Mouse (Mus musculus) testis, adult 2 months (tissue): ENCODE results near the gene Cd37. TPM values are rescaled to one million over a fixed set of nuclear protein-coding genes. Genes with fewer than 3 reads are reported as not detected.

Source experiments
- H3K27ac ChIP-seq: fragments of 200-500 bp; 2 replicates; pipeline ENCODE4 v1.5.1; 2012; ENCODE audit warnings: low read depth, low read length; ENCODE audit not compliant: control insufficient read depth, insufficient read depth
- H3K27me3 ChIP-seq: fragments of 200-500 bp; 2 replicates; pipeline ENCODE4 v1.6.1; 2012; ENCODE audit warnings: mild to moderate bottlenecking, low read length, moderate library complexity; ENCODE audit not compliant: control insufficient read depth, insufficient read depth
- H3K36me3 ChIP-seq: fragments of 200-500 bp; 2 replicates; pipeline ENCODE4 v1.6.1; 2012; ENCODE audit warnings: mild to moderate bottlenecking, low read length; ENCODE audit not compliant: control insufficient read depth, insufficient read depth
- H3K4me1 ChIP-seq: fragments of 200-500 bp; 2 replicates; pipeline ENCODE4 v1.6.1; 2012; ENCODE audit warnings: low read length; ENCODE audit not compliant: control insufficient read depth, insufficient read depth
- H3K4me3 ChIP-seq: fragments of 200-500 bp; 2 replicates; pipeline ENCODE4 v1.5.1; 2012; ENCODE audit warnings: low read depth, mild to moderate bottlenecking, low read length, moderate library complexity, mixed read lengths; ENCODE audit not compliant: control insufficient read depth
- CTCF ChIP-seq: fragments of 200-500 bp; IDR thresholded peaks from 2 replicates; pipeline ENCODE4 v1.5.1; 2012; ENCODE audit warnings: low read depth, mild to moderate bottlenecking, inconsistent platforms, low read length, moderate library complexity; ENCODE audit not compliant: control insufficient read depth, insufficient read depth, insufficient replicate concordance
- POLR2A ChIP-seq: fragments of 200-500 bp; IDR thresholded peaks from 2 replicates; pipeline ENCODE4 v1.6.1; 2012; ENCODE audit warnings: low read depth, mild to moderate bottlenecking, inconsistent platforms, low read length, moderate library complexity; ENCODE audit not compliant: control insufficient read depth
- polyA plus RNA-seq: library from polyadenylated mRNA; depleted of rRNA; stranded (reverse); fragments of >200 nt; gene quantifications from 2 replicates; pipeline ENCODE4 v1.2.3, GENCODE M21; 2012; rRNA removed

Gene Cd37
- polyA plus RNA-seq, 1 experiment, result 87.4 TPM

DNA sequence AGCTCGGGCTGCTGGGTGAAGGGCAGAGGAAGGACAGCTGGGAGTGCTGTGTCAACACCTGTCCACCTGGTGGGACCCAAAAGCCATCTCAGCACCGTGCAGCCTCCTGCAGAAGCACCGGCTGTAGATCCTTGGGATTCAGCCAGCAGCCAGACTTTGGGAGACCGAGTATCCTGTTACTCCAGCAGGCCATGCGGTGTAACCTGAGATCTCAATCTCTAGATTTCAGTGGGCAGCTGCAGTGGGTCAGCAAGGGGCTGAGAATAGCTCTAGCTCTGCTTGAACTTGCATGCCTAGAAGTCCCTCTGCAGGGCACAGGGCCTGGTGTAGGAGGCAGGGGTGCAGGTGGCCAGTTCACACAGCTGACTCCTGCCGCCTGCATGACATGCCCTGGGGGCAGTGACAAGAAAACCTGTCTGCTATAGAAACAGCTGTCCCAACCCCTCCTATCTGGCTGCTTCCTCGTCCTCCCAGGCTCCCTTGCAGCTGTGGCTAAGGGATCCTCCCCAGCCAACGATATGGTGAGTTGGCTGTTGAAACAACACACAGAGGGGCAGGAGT, 47.0 kb downstream of the Cd37 start:
- Histone ChIP-seq H3K27ac (no peak overlapping the region), H3K27me3 (no peaks in the 10 kb centered on the region), H3K4me3 (no peak overlapping the region), H3K36me3 (peaks cover 3% of the 10 kb centered on the region), H3K4me1 (0 out of 2 replicates have a peak, but pooled peaks cover 2% of the 10 kb centered on the region)
- TF ChIP-seq CTCF (no peak), POLR2A (no peak)

DNA sequence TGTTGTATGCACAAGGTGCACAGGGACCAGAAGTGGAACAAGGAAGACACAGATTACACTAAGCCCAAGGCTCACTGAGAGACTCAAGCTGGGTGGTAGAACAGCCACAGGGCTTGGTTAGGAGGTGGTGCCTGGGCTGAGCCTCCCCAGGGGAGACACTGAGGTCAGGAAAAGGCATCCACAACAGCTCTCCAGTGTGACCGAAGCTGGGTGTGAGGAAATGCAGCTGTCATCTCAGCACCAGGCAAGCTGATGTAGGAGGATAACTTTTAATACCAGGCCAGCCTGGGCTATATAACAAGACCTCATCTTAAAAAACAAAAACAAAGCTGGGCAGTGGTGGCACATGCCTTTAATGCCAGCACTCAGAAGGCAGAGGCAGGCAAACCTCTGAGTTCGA, 47.8 kb downstream of the Cd37 start:
- H3K36me3 ChIP-seq, result peaks cover 3% of the 10 kb centered on the region
- H3K4me3 ChIP-seq, result no peak overlapping the region
- no peaks in the 10 kb centered on the region for H3K27me3 ChIP-seq
- 0 out of 2 replicates have a peak, but pooled peaks cover 2% of the 10 kb centered on the region for H3K4me1 ChIP-seq
- TF ChIP-seq CTCF (no peak), POLR2A (no peak)
- H3K27ac ChIP-seq, result no peak overlapping the region

DNA sequence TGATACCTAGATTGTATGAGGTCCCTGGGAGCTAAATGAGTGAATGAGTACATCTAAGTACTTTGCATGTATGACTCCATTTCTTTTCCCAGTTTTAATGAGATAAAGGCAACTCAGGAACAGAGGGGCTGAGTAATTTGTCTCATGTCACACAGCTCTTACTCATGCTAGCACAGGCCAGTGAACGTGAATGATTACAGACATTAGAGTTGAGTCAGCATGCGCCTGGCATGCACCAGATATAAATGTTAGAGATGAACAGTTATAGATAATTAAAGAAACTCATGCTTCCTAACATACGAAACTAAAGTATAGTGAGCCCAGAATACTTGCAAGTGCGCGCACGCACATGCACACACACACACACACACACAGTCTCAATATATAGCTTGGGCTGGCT, 48.7 kb downstream of the Cd37 start:
- H3K4me3 ChIP-seq, result no peak overlapping the region
- no peaks in the 10 kb centered on the region for H3K27me3 ChIP-seq
- no peak overlapping the region for H3K27ac ChIP-seq
- H3K4me1 ChIP-seq, result 0 out of 2 replicates have a peak, but pooled peaks cover 2% of the 10 kb centered on the region
- no peak for TF ChIP-seq CTCF
- no peak for TF ChIP-seq POLR2A
- peaks cover 3% of the 10 kb centered on the region for H3K36me3 ChIP-seq

DNA sequence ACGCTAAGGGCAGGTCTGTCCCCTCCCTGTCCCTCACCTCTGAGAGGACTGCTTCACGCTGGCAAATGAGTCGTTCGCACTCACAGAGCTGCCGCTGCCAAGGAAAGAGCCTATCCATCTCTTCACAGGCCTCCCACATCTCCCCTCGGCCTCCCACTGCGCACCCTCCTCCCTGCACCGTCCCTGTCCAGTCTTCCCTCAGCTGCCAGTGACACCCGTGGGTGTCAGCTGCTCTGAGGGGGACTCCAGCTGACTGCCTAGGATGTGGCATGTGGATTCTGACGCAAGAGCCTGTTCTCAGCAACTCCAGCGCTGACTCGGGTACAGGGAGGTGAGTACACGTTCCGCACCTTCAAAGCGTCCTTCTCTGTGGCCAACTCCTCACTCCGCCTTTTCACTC, 49.3 kb downstream of the Cd37 start:
- Histone ChIP-seq H3K4me3 (no peak overlapping the region), H3K4me1 (0 out of 2 replicates have a peak, but pooled peaks cover 2% of the 10 kb centered on the region), H3K27me3 (no peaks in the 10 kb centered on the region), H3K27ac (no peak overlapping the region), H3K36me3 (peaks cover 3% of the 10 kb centered on the region)
- TF ChIP-seq POLR2A, result no peak
- no peak for TF ChIP-seq CTCF

DNA sequence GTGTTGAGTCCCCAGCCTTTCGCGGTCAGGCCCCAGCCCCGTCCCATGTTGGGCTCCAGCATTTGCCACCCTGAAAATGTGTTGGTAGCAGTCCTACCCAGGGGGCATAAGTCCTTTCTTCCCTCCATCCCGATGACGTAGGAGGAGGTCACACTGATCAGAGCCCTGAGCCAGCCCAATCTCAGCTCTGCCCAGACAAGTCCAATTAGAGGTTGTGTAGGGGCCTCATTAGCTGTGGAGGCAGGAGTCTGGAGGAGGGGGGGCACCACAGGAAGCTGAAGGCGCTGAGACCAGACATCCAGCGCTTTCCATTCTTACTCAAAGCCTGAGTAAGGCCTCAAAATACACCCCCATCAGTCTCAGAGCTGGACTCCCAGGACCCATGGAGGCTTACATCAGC, 53.0 kb downstream of the Cd37 start:
- Histone ChIP-seq H3K27ac (no peak overlapping the region), H3K27me3 (no peaks in the 10 kb centered on the region), H3K36me3 (no peaks in the 10 kb centered on the region), H3K4me3 (no peak overlapping the region), H3K4me1 (peaks cover 23% of the 10 kb centered on the region)
- no peak for TF ChIP-seq CTCF
- no peak for TF ChIP-seq POLR2A

DNA sequence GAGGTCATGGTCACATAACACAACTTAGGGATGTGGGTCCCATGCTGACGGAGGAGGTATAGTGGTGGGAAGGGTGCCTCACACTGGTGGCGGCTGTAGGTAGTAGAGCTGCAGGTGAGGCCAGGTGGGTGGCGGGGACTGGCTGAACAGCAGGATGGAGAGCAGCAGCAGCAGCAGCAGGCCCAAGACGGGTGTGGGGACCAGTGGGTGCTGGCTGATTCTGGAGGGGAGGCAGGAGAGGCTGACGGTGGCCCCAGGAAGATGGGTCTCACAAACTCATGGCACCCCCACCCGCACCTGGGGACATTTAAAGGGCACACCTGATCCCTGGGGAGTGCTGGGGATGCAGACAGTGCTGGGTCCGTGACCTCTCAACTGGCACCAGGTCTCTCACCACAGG, 55.2 kb downstream of the Cd37 start:
- no peaks in the 10 kb centered on the region for H3K27me3 ChIP-seq

More for the DNA sequence above, 55.2 kb downstream of the Cd37 start:
- Histone ChIP-seq H3K4me3 (no peak overlapping the region), H3K36me3 (no peaks in the 10 kb centered on the region), H3K27ac (no peak overlapping the region), H3K4me1 (peaks cover 27% of the 10 kb centered on the region)
- TF ChIP-seq CTCF (no peak), POLR2A (no peak)

Other genes with a start within 250 kb of the Cd37 start
- gene Irf3, start 241.5 kb downstream of the Cd37 start, polyA plus RNA-seq, result 108 and 114 TPM in 2 replicates
- 85.4 and 93.5 TPM in 2 replicates for gene Bcl2l12, start 240.4 kb downstream of the Cd37 start, polyA plus RNA-seq
- gene Scaf1, start 222.8 kb downstream of the Cd37 start, polyA plus RNA-seq, result 25.1 and 27.4 TPM in 2 replicates
- gene Rras, start 221.2 kb downstream of the Cd37 start, polyA plus RNA-seq, result 43.4 and 44.2 TPM in 2 replicates
- gene Prr12, start 186.2 kb downstream of the Cd37 start, polyA plus RNA-seq, result 3.4 and 3.5 TPM in 2 replicates
- 115 and 123 TPM in 2 replicates for gene Nosip, start 176.7 kb downstream of the Cd37 start, polyA plus RNA-seq
- 27.3 and 27.9 TPM in 2 replicates for gene Prrg2, start 176.4 kb downstream of the Cd37 start, polyA plus RNA-seq
- 10.4 and 16.3 TPM in 2 replicates for gene Rcn3, start 146.9 kb downstream of the Cd37 start, polyA plus RNA-seq
- gene Fcgrt, start 135.3 kb downstream of the Cd37 start, polyA plus RNA-seq, result 5.4 and 5.8 TPM in 2 replicates
- 169 and 192 TPM in 2 replicates for gene Rps11, start 114.7 kb downstream of the Cd37 start, polyA plus RNA-seq
- 859 and 869 TPM in 2 replicates for gene Rpl13a, start 110.4 kb downstream of the Cd37 start, polyA plus RNA-seq
- 0.06 and 0.41 TPM in 2 replicates for gene Gm45713, start 102.9 kb downstream of the Cd37 start, polyA plus RNA-seq
- gene Flt3l, start 102.7 kb downstream of the Cd37 start, polyA plus RNA-seq, result 3.8 and 3.9 TPM in 2 replicates
- 258 and 295 TPM in 2 replicates for gene Pih1d1, start 84.8 kb downstream of the Cd37 start, polyA plus RNA-seq
- 12.8 and 13.4 TPM in 2 replicates for gene Aldh16a1, start 84.5 kb downstream of the Cd37 start, polyA plus RNA-seq
- gene Slc17a7, start 75.2 kb downstream of the Cd37 start, polyA plus RNA-seq, result 33.5 and 34.1 TPM in 2 replicates
- 3.9 and 5.4 TPM in 2 replicates for gene Gfy, start 59.5 kb downstream of the Cd37 start, polyA plus RNA-seq
- gene Pth2, start 58.1 kb downstream of the Cd37 start, polyA plus RNA-seq, result 21.9 and 28.2 TPM in 2 replicates
- gene Ccdc155, start 34.2 kb downstream of the Cd37 start, polyA plus RNA-seq, result 78.3 and 81.9 TPM in 2 replicates
- 1,273 and 1,348 TPM in 2 replicates for gene Dkkl1, start 27.0 kb downstream of the Cd37 start, polyA plus RNA-seq
- gene Tead2, start 23.4 kb downstream of the Cd37 start, polyA plus RNA-seq, result 43.1 and 60.2 TPM in 2 replicates
- 76.9 and 81.4 TPM in 2 replicates for gene Slc6a16, start 2.0 kb upstream of the Cd37 start, polyA plus RNA-seq
- gene Slc6a21, start 38.4 kb upstream of the Cd37 start, polyA plus RNA-seq, result 785 and 851 TPM in 2 replicates
- gene Trpm4, start 94.7 kb upstream of the Cd37 start, polyA plus RNA-seq, result 52.2 and 54.8 TPM in 2 replicates
- gene Hrc, start 96.2 kb upstream of the Cd37 start, polyA plus RNA-seq, result 0.10 and 0.22 TPM in 2 replicates
- 1.1 and 1.2 TPM in 2 replicates for gene Ppfia3, start 127.9 kb upstream of the Cd37 start, polyA plus RNA-seq
- gene Lin7b, start 131.5 kb upstream of the Cd37 start, polyA plus RNA-seq, result 5.7 and 7.3 TPM in 2 replicates
- gene Snrnp70, start 156.6 kb upstream of the Cd37 start, polyA plus RNA-seq, result 180 and 202 TPM in 2 replicates
- gene Kcna7, start 166.5 kb upstream of the Cd37 start, polyA plus RNA-seq, result 0.99 and 1.1 TPM in 2 replicates
- 0.19 and 0.25 TPM in 2 replicates for gene Ntf5, start 174.6 kb upstream of the Cd37 start, polyA plus RNA-seq
- gene Lhb, start 181.7 kb upstream of the Cd37 start, polyA plus RNA-seq, result 32.8 and 38.1 TPM in 2 replicates
- gene Gys1, start 195.7 kb upstream of the Cd37 start, polyA plus RNA-seq, result 1.7 and 2.3 TPM in 2 replicates
- gene Ruvbl2, start 199.0 kb upstream of the Cd37 start, polyA plus RNA-seq, result 173 and 197 TPM in 2 replicates
- 152 and 188 TPM in 2 replicates for gene Ftl1, start 220.8 kb upstream of the Cd37 start, polyA plus RNA-seq
- 24.9 and 26.3 TPM in 2 replicates for gene Bax, start 227.8 kb upstream of the Cd37 start, polyA plus RNA-seq
- 879 and 1,010 TPM in 2 replicates for gene Tulp2, start 242.8 kb upstream of the Cd37 start, polyA plus RNA-seq
- 0.81 TPM in 1 of 2 replicates, not detected in the other for gene Gm45808, start 247.7 kb upstream of the Cd37 start, polyA plus RNA-seq
- 3.0 and 3.4 TPM in 2 replicates for gene Dhdh, start 249.7 kb upstream of the Cd37 start, polyA plus RNA-seq